Mouse (Mus musculus) T-helper 1 cell (primary cell): ENCODE data around the gene Lrrc49.

Experiments
- in situ Hi-C: fragments of 300-600 bp; cut with MboI, MseI; formaldehyde crosslinking; loops from one replicate; pipeline ENCODE4 v1.15.1; 2025; ENCODE audit warnings: high pct_unique_total_duplicates

Lrrc49 gene

GRCm38 (mm10) chr9:60687891-60688324, at the start of gene Lrrc49:
TSS of gene Lrrc49 (minus strand) at chr9:60688158.
- in situ Hi-C loops = no loop called here

GRCm38 (mm10) chr9:60734321-60734720, 46.4 kb upstream of the Lrrc49 start:
- in situ Hi-C loops = no loop called here

- in situ Hi-C loops = no loop called here
These were observed 37.0 kb upstream of the Lrrc49 start for GRCm38 (mm10) chr9:60724968-60725367.

GRCm38 (mm10) chr9:60719687-60720086, 31.7 kb upstream of the Lrrc49 start:
- in situ Hi-C loops = loop anchor here (10.0 kb wide), 1 partner anchor 495 kb away; no protein-coding TSS in a partner anchor

GRCm38 (mm10) chr9:60718284-60718683, 30.3 kb upstream of the Lrrc49 start:
- in situ Hi-C loops = loop anchor here (10.0 kb wide), 1 partner anchor 493 kb away; no protein-coding TSS in a partner anchor

- in situ Hi-C loops = loop anchor here (10.0 kb wide), 1 partner anchor 491 kb away; no protein-coding TSS in a partner anchor
These were observed 27.9 kb upstream of the Lrrc49 start for GRCm38 (mm10) chr9:60715828-60716227.

- in situ Hi-C loops = loop anchor here (10.0 kb wide), 1 partner anchor 490 kb away; no protein-coding TSS in a partner anchor
These were observed 27.3 kb upstream of the Lrrc49 start for GRCm38 (mm10) chr9:60715271-60715670.

- in situ Hi-C loops = loop anchor here (10.0 kb wide), 1 partner anchor 489 kb away; no protein-coding TSS in a partner anchor
These were observed 26.2 kb upstream of the Lrrc49 start for GRCm38 (mm10) chr9:60714191-60714590.

GRCm38 (mm10) chr9:60713616-60714015, 25.7 kb upstream of the Lrrc49 start:
- in situ Hi-C loops = loop anchor here (10.0 kb wide), 1 partner anchor 489 kb away; no protein-coding TSS in a partner anchor

- in situ Hi-C loops = loop anchor here (10.0 kb wide), 1 partner anchor 488 kb away; no protein-coding TSS in a partner anchor
These were observed 25.0 kb upstream of the Lrrc49 start, which contains the start of gene Larp6 for GRCm38 (mm10) chr9:60712771-60713541. TSS of gene Larp6 (plus strand) at chr9:60712989.

GRCm38 (mm10) chr9:60712011-60712410, 24.1 kb upstream of the Lrrc49 start:
- in situ Hi-C loops = loop anchor here (10.0 kb wide), 1 partner anchor 487 kb away; no protein-coding TSS in a partner anchor

GRCm38 (mm10) chr9:60709721-60710120, 21.8 kb upstream of the Lrrc49 start:
- in situ Hi-C loops = loop anchor here (10.0 kb wide), 1 partner anchor 485 kb away; no protein-coding TSS in a partner anchor

GRCm38 (mm10) chr9:60708606-60709005, 20.6 kb upstream of the Lrrc49 start:
- in situ Hi-C loops = no loop called here

- in situ Hi-C loops = no loop called here
These were observed 19.6 kb upstream of the Lrrc49 start for GRCm38 (mm10) chr9:60707594-60707993.

- in situ Hi-C loops = no loop called here
These were observed 11.7 kb upstream of the Lrrc49 start for GRCm38 (mm10) chr9:60699581-60700231.

- in situ Hi-C loops = no loop called here
These were observed 8.5 kb upstream of the Lrrc49 start for GRCm38 (mm10) chr9:60696271-60696985.

- in situ Hi-C loops = no loop called here
These were observed 6.0 kb upstream of the Lrrc49 start for GRCm38 (mm10) chr9:60693986-60694385.

- in situ Hi-C loops = no loop called here
These were observed 4.7 kb upstream of the Lrrc49 start for GRCm38 (mm10) chr9:60692624-60693023.

GRCm38 (mm10) chr9:60687415-60687814, 543 bp downstream of the Lrrc49 start:
- in situ Hi-C loops = no loop called here

GRCm38 (mm10) chr9:60682753-60683152, 5.2 kb downstream of the Lrrc49 start:
- in situ Hi-C loops = no loop called here

- in situ Hi-C loops = no loop called here
These were observed 7.0 kb downstream of the Lrrc49 start for GRCm38 (mm10) chr9:60681005-60681404.

- in situ Hi-C loops = no loop called here
These were observed 9.0 kb downstream of the Lrrc49 start for GRCm38 (mm10) chr9:60678913-60679312.
